Mouse (Mus musculus) adrenal gland, postnatal 36 days (tissue): Measurements from ENCODE around the gene Depdc5. TPM values are rescaled to one million over a fixed set of nuclear protein-coding genes. Genes with fewer than 3 reads are reported as not detected.
A peak's percentile ranks its signal among the peaks of the same experiment; 100 is the strongest.
"Not testable (repeated sequence)": the region's sequence is repeated elsewhere in the genome, so short reads cannot be mapped to it uniquely, and the experiment has no call there.

ENCODE experiments used
- DNase-seq, 2 experiments: peaks; one replicate each; pipeline ENCODE4 v3.0.0; 2021; ENCODE audit warnings: mixed read lengths in 1 of 2
- total RNA-seq, 2 experiments: library from RNA; stranded (reverse); gene quantifications; 2 replicates each; pipeline ENCODE4 v1.2.3; 2021

Gene Depdc5
- total RNA-seq, 2 experiments from 2014 or later, result 38.0 to 41.1 TPM

DNA sequence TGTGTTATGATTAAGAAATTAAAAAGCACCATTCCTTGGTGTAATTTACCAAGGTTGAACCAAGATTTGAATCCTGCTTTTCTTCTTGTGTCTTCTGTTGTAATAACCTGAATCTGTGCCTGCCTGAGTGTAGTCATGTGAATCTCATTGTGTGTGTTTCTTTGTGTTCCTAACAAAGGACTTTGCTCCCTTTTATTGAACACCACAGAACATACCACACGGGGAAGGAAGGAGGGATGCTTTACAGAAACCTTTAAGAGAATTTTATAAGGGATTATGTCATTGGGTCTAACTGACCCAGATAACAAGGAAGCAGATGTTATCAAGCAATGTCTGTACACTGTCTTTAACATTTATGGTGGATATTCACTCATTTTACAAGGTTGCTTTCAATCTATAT lies 44.0 kb downstream of the Depdc5 start:
- no peak for DNase-seq

DNA sequence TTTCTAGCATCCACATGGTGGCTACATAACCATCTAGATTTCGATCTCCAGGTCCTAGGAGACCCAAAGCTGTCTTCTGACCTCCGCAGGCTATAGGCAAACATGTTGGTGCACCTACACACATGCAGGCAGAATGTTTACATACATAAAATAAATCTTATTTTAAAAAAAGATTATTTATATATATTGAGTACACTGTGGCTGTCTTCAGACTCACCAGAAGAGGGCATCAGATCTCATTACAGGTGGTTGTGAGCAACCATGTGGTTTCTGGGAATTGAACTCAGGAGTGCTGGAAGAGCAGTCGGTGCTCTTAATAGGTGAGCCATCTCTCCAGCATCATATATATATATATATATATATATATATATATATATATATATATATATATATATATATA lies 50.6 kb downstream of the Depdc5 start:
- DNase-seq, result no peak

DNA sequence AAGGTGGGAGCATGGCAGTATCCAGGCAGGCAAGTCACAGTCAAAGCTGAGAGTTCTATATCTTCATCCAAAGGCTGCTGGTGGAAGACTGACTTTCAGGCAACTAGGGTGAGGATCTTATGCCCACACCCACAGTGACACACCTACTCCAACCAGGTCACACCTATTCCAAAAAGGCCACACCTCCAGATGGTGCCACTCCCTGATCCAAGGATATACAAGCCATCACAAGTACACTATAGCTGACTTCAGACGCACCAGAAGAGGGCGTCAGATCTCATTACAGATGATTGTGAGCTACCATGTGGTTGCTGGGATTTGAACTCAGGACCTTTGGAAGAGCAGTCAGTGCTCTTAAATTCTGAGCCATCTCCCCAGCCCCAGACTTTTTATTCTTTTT lies 55.8 kb downstream of the Depdc5 start:
- not testable (repeated sequence) for DNase-seq

DNA sequence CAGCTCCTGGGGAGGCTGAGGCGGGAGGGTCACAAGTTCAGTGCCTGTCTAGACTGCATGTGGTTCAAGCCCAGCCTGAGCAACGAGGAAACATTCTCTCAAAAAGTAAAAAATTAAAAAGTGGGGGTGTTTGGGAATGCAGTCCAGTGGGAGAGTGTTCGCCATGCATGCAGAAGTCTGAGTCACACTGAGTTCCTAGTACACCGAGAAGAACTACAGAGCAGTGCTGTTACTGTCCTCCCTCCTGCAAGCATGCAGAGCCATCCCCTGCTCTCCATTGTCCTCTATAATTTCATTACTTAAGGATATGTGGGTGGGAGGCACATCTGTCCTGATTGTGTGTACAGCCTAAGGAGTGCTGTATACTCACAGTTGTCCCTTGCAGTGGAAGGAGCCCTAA lies 59.4 kb downstream of the Depdc5 start:
- DNase-seq, result no peak

DNA sequence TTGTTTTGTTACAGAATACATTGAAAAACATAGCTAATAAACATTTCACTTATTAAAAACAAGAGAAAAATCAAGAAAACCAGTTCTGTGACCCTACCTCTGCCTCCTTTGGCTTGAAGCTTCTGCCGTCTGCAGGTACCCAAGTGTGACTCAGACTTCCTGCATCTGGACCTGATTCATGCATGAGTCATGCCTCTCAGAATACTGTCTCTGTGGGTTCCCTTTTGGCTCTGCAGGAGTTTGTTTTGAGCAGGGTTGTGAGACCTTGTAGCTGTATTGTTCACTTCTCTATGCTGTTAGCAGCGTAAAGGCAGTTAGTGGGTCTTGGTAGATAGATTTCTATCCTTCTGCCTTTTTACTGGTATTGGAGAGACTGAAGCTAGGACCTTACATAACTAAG lies 67.3 kb downstream of the Depdc5 start:
- DNase-seq, result peak; percentile 50 to 65

DNA sequence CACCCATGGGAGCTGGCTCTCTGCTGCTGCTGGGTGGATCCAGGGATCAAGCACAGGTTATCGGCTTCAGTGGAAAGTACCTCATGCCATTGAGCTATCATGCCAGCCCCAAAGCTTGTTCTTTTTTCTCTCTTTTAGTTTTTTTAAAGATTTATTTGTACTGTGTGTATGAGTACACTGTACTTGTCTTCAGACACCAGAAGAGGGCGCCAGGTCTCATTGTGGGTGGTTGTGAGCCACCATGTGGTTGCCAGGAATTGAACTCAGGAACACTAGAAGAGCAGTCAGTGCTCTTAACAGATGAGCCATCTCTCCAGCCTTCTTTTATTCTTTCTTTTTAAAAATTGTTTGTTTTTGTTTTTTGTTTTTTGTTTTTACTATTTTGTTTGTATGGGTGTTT lies 71.2 kb downstream of the Depdc5 start:
- DNase-seq, result peak; percentile 6 to 34

DNA sequence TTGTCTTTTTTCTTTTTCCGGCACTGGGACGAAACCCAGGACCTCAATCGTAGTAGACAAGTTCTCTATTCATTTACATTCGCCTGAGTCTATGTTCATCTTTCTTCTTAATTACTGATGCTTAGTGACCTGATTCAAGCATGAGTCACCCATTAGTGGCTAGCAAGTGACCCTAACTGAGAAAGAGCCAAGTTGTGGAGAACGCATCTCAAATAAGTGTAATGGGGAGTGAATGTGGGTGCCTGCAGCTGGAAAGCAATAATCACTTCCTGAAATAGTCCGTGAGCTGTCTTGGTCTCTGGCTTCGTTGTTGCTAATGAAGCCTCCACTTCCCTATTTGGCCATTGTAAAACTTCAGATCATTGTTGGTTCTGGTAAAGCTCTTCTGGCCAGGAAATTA lies 77.1 kb downstream of the Depdc5 start:
- no peak for DNase-seq

DNA sequence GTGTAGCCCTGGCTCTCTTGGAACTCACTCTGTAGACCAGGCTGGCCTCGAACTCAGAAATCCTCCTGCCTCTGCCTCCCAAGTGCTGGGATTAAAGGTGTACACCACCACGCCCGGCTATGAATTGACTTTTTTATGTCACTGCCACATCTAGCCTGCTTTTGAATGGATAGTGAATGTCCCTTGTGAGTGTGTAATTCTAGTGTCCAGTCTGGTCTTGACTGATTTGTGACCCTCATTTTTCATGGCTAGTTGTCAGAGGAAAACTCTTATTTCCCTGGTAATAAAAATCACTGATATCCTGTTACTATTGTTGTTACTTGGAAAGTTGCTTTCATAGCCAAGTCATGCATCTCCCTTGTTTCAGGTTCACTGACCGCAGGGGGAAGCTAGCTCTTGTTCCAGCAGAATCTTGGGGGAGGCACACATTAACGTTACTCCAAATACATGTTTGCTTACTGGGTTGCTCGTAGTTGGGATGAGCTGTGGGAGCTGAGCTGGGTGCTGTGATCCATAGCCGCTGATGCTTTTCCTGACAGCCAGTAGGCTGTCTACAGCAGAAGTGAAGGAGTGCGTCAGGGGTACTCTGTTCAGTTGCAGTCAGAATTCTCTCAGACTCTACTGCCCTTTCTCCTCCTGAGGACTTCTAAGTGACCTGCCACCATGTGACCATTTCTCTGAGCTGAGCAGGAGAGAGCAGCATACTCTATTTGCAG lies 77.9 kb downstream of the Depdc5 start:
- DNase-seq, result no peak

DNA sequence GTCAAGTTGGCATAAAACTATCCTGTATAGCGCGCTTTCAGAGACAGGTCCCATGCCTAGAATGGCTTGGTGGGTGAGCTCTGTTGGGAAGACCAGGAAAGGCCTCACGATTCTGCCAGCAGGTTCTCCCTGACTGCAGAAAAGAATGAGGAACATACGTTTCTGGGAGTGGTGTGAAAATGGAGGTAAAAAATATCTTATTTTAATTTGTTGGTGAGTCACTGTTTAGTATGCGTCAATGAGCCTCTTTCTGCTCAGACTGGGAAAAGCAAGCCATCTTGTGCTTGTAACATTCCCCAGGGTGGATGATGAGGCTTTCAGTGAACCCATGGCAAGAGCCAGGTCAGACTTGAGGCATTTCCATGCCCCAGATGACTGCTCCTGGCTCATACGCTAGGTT lies 86.6 kb downstream of the Depdc5 start:
- no peak for DNase-seq

DNA sequence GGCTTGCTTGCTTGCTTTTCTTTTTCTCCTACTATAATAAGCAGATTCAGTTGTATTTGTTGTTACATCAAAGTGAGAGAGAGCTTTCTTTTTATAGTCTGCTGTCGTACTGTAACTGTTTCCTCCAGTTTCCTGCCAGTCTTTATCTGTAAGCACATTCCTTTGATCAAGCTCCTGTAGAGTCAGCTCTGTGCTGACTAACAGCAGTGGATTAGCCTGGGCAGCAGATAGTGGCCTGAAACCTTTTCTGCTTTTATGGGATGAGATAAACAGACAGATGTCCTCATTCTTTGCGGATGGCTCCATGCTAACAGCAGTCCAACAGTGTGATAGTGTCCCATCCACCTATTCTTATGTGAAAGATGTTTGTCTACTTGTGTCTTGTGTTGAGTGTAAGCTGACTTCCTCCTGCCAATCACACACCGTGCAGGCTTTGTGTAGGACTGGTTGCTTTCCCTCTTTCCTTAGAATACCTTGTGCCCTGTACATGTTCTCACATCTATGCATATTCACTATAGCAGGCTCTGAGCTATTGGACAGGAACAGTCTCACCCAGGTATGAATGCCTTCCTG lies 87.3 kb downstream of the Depdc5 start:
- no peak for DNase-seq

DNA sequence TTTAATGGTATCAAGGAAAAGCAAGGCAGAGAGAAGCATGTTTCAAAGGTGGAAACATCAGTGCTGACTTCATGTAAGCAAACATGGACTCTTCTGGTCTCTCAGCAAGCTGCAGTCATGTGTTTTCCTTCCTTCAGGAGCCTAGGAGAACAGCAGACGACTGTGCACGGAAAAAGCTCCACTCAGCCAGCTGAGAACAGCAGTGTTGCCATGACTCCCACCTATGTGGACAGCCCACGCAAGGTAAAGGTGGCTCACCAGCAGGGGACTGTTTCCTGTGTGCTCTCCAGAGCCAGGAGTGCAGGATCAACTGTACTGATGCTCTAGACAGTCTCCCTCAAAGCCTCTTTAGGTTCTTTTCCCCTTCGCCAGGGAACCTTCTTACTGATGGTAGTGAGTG lies 92.2 kb downstream of the Depdc5 start:
- DNase-seq, result no peak

DNA sequence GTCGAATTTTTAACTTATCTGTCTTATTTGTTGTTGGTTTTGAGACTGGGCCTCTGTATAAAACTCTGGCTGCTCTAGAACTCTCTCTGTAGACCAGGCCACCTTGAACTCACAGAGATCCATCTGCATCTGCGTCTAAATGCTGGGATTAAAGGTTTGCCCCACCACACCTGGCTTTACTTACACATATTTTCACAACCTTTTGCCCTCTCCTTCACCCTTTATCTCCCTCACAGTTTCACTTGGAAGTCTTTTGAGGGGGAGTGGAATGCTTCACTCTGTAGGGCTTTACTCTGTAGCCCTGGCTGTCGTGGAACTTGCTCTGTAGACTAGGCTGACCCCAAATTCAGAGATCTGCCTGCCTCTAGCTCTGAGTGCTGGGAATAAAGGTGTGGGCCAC lies 98.1 kb downstream of the Depdc5 start:
- DNase-seq, result no peak

DNA sequence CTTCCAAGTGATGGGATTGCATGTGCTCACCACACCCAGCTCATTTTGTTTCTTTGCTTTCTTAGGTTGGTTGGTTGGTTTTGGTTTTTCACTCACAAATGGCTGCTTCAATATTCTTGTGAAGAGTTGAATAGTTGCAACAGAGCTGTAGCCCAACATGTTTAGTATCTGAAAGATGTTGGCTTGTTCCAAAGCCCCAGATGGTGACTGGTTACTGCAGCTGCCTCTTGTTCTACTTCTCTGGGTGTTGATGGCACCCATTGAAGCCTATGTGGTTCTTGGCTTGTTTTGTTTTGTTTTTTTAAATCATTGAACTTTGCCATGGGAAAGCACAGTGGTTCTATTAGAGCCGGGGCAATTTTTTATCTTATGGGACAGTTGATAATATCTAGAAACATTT lies 99.1 kb downstream of the Depdc5 start:
- no peak for DNase-seq

DNA sequence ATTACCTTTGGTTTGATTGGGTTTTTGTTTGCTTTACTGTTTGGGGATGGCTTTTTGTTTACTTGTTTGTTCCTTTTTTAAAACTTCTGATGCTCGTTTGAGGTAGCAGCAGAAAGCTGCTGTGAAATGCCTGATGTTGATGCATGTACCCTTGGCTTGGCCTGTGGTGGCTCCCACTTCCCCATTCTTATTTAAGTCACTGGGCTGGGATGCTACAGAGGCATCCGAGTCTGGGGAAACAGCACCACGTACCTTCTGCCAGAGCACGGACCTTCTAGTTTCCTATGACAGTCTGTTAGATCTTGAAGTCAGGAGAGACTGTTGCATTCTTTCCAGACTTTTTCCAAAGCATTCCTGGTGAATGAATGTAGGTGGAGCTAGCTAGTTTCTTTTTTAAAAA lies 113.0 kb downstream of the Depdc5 start:
- DNase-seq, result no peak

DNA sequence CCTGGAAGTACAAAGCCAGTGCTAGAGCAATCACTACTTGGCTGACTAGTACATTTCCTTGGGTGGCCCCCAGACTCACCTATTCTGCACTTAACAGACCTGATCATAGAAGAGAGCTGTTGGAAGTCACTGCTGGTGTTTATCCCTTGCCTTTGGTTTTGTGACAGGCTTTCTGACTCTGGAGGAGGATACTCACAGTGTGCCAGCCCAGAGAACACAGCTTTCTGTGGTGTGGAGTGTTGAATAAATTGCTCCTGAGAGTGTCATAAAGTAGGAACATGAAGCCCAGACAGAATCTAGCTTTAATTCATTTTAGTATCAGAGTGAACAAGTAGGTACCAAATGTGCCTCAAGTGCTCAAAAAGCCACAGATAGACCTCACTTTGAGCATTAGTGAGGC lies 113.7 kb downstream of the Depdc5 start:
- DNase-seq, result no peak

DNA sequence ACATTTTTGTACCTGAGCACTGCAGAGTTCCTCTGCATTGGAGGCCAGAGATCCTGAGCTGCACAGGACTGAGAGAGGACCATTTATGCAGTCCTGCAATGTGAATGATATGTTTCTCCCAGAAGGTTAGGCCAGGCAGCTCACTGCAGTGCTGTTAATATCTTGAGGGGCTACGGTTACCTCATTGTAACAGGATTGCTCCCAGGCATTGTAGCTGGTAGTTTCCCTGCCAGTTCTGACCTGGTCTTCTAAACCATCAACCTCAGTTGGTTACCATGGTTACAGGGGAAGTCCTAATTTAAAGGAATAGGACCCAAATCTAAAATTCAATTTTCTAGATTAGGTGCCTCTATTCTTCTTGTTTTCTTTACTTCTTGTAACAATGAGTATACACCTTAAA lies 121.9 kb downstream of the Depdc5 start:
- no peak for DNase-seq

DNA sequence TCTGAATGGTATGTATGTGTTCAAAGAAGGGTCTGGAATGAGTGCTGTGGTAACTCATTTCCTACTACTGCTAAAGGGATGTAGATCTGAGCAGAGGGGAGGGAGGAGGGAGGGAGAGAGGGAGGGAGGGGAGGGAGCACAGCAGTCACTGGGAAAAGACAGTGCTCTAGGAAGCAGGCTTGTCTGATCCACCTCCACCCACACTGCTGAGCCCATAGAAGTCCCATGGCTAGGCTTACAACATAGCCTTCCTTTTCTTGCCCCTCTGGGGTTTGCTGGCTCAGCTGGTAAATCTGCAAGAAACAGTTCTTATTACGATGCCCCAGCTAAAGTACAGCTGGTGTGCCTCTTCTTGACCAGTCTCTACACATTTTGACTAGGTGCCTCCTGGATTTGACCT lies 124.4 kb downstream of the Depdc5 start:
- no peak for DNase-seq

DNA sequence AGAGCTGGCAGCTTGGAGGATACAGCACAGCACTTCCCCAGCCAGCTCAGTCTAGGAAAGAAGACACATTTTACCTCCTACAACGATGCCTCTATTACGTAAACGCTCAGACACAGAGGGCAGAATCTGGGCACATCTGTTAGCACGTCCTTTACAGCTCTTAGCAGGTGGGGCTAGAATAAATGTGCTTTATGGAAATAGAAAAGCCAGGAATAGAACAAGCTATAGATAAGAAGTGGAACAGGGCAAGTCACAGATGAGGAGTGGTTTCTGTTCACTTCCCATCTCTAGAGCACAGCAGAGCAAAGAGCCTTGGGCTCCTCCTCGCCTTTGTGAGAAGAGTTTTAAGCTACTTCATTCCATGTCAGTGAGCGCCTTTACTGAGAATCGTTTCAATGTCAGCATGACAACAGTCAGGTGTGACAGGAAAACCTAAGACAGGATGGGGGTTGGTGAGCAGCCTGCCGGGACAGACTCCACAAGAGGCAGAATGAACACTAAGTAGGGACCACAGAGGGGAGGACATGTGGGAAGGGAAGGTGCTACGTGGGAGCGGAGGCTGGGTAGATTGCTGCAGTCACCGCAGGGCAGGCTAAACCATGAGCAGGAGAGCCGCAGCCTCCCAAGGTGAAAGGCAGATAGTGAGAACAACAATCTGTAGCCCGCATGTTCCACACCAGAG lies 126.6 kb downstream of the Depdc5 start:
- DNase-seq, result no peak

DNA sequence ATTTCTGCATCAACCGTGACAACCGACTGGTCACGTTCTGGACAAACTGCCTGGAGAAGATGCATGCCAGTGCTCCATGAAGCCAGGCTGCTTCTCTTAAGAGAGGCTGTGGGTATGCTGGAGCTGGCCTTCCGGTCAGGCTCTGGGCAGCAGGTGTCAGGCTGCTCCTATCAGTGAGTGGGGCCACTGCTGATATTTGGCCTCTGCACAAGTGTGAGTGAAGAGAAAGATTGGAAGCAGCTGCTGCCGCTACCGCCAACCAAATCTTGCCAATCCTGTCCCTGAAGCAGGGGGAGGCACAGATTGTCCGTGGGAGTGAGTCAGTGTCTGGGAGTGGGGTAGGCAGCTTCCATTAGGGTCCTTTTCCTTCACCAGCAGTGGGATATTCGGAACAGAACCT lies 127.7 kb downstream of the Depdc5 start:
- DNase-seq, result peak; percentile 36 to 37

DNA sequence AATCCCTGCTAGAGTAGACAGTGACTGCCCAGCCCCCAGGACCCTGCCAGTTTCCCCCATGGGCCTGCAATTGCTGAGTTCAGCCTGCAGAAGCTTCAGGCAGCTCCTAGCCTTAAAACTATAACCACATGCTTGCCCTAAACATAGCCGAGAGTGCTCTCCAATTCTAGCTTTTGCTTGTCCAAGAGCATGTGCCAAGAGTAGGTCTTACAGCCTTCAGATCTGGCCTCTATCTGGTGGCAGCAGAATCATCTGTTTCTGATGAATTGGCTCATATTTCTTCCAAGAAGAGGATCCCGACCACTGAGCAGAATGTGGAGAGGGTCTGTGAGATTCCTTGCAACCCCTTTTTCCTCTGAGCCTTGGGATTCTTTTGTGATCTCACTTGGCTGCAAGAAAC lies 131.0 kb downstream of the Depdc5 start:
- DNase-seq, result no peak

DNA sequence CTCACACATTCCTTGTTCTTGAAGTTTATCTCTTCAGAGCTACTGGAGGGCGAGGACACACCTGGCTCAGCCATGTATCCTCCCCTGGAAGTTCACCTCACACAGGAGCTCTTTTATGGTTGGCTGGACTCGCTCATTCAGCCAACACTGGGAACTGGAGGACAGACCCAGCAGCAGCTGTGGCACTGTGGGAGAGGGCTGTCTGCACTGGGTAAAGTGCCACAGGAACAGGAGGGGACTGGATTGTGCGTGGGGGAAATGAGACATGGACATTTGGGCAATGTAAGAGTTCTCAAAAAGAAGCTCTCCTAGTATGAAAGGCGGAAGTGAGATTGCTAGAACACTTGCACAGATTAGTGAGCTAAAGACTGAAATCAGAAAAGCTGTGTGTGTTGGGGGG lies 132.3 kb downstream of the Depdc5 start:
- DNase-seq, result no peak

DNA sequence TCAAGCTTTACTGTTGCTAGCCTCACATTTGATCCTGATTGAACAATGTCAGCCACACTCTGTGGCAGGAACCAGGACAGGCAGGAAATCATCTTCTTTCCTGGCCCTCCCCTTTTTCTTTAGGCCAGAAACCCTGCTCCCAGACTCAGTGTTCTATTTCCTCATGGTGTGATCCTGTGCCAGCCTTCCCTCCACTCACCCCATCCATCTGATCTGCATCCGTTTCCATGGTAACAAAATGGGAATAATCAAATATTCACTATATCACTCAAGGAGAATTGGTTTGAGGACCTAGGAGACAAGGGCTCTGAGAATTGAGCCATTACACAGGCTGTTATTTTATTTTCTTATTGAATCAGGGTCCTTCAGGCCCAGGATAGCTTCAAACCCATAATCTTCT lies 133.1 kb downstream of the Depdc5 start:
- no peak for DNase-seq

DNA sequence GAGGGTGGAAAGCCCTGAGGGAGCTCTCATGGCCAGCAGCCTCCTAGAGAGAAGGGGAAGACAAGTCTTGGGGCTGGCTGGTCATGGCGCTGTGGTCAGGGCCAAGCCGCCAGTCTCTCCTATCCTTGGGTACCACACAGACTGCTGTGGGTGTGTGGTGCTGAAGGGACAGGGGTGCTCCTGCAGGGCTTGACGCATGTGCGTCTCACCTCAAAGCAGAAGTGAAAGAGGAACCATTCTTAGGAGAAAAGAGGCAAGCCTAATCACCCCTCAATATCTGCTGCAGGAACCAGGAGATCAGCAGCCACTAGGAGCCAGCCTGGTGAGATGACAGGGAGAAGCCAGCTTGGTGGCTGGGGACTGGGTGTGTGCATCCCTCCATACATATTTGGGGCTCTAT lies 134.2 kb downstream of the Depdc5 start:
- no peak for DNase-seq

DNA sequence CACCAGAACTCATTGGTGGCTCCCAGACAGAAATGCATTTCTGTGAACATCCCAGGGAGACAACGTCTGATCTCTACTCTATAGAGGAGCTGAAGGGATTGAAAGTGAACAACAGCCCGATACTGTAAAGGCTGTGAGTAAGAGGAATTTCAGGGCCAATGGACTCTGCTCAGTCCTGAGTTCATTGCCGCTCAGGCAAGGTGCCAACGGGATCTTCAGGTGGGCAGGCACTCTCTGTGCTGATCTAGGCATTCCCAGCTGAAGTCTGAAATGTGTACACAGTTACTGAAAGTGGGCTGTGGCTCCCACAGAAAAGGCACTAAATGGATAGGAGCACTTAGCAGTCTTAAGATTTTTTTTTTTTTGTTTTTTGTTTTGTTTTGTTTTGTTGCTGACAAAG lies 135.3 kb downstream of the Depdc5 start:
- no peak for DNase-seq
